Mouse (Mus musculus): ENCODE measurements around the gene Nav2. TPM values are rescaled to one million over a fixed set of nuclear protein-coding genes. Genes with fewer than 3 reads are reported as not detected.

The Nav2 gene
- polyA plus RNA-seq, 1 experiment from 2014 or later: 7.5 TPM

GRCm38 (mm10) chr7:49102223-49102622 is 193.7 kb downstream of the Nav2 start:
- 91% methylated on average over 3 of the region's 3 CpGs for WGBS
- Histone ChIP-seq H3K36me3 (ENCODE audit: control insufficient read depth, insufficient read depth, low read length) (no peaks in the 10 kb centered on the region), H3K27me3 (ENCODE audit: control insufficient read depth, insufficient read depth, low read length) (no peaks in the 10 kb centered on the region), H3K4me2 (ENCODE audit: low read depth, severe bottlenecking) (no peak overlapping the region), H3K9ac (ENCODE audit: low read length) (no peak overlapping the region), H3K9me3 (ENCODE audit: control insufficient read depth, low read length) (no peaks in the 10 kb centered on the region), H3K4me3 (ENCODE audit: low read depth, low read length) (no peak overlapping the region), H3K27ac (replicated peaks; ENCODE audit: low read depth, low read length) (no peak overlapping the region), H3K4me1 (ENCODE audit: control insufficient read depth, insufficient read depth, low read length) (no peaks in the 10 kb centered on the region)
- DNase-seq (ENCODE audit: low spot score) (no peak), ATAC-seq (ENCODE audit: insufficient number of reproducible peaks, low FRiP score, low TSS enrichment, low read depth) (no peak)

GRCm38 (mm10) chr7:49104376-49104775 is 195.9 kb downstream of the Nav2 start:
- Histone ChIP-seq H3K4me1 (ENCODE audit: control insufficient read depth, insufficient read depth, low read length) (no peaks in the 10 kb centered on the region), H3K36me3 (ENCODE audit: control insufficient read depth, insufficient read depth, low read length) (no peaks in the 10 kb centered on the region), H3K9me3 (ENCODE audit: control insufficient read depth, low read length) (no peaks in the 10 kb centered on the region), H3K4me3 (ENCODE audit: low read depth, low read length) (no peak overlapping the region), H3K27me3 (ENCODE audit: control insufficient read depth, insufficient read depth, low read length) (no peaks in the 10 kb centered on the region), H3K27ac (replicated peaks; ENCODE audit: low read depth, low read length) (no peak overlapping the region), H3K9ac (ENCODE audit: low read length) (no peak overlapping the region), H3K4me2 (ENCODE audit: low read depth, severe bottlenecking) (no peak overlapping the region)
- ATAC-seq (ENCODE audit: insufficient number of reproducible peaks, low FRiP score, low TSS enrichment, low read depth): no peak
- 86% methylated on average over 8 of the region's 8 CpGs for WGBS
- DNase-seq (ENCODE audit: low spot score): no peak

DNA sequence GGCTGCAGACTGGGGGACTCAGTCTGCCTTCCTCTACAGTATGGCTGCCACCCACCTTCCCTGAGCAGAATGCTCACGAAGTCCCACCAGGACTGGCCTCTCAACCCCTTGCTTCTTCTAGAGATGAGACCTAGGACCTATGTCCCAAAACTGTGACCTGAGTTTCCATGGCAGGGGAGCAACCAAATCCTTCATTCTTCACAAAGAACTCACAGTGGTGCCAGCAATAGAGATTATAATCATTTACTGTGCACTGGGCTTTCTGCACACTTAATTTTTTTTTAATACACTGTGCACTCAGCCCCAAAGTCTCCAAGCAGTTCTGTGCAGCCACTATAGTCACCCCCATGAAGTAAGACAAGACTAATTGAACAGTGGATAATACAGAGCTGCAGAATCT is 196.3 kb downstream of the Nav2 start:
- no peak overlapping the region for H3K4me3 ChIP-seq (ENCODE audit: low read depth, low read length)
- 93% methylated on average over 1 of the region's 1 CpGs for WGBS
- no peak overlapping the region for H3K4me2 ChIP-seq (ENCODE audit: low read depth, severe bottlenecking)
- no peaks in the 10 kb centered on the region for H3K4me1 ChIP-seq (ENCODE audit: control insufficient read depth, insufficient read depth, low read length)
- H3K27ac ChIP-seq (replicated peaks; ENCODE audit: low read depth, low read length): no peak overlapping the region
- H3K9me3 ChIP-seq (ENCODE audit: control insufficient read depth, low read length): no peaks in the 10 kb centered on the region
- no peak for ATAC-seq (ENCODE audit: insufficient number of reproducible peaks, low FRiP score, low TSS enrichment, low read depth)
- no peak for DNase-seq (ENCODE audit: low spot score)
- no peak overlapping the region for H3K9ac ChIP-seq (ENCODE audit: low read length)
- no peaks in the 10 kb centered on the region for H3K36me3 ChIP-seq (ENCODE audit: control insufficient read depth, insufficient read depth, low read length)
- H3K27me3 ChIP-seq (ENCODE audit: control insufficient read depth, insufficient read depth, low read length): no peaks in the 10 kb centered on the region

DNA sequence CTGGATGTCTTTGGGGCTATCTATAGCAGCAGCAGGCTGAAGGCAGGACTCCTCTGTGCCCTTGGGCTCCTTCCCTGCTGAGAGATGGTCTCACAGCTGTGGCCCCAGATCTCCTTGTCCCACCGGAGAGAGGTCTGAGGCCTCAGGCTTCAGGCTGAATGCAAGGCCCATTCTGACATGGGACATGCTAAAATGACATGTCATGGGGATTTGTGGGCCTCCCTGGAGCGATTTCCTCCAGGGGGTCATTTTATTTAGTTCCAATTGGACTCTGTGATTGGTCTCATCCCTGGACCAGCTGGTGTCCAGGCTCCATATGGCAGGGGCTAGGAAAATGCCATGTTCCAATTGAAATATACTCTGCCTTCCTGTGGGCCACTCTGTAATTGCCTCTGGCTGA is 197.0 kb downstream of the Nav2 start:
- no peak overlapping the region for H3K9ac ChIP-seq (ENCODE audit: low read length)
- no peaks in the 10 kb centered on the region for H3K9me3 ChIP-seq (ENCODE audit: control insufficient read depth, low read length)
- ATAC-seq (ENCODE audit: insufficient number of reproducible peaks, low FRiP score, low TSS enrichment, low read depth) (no peak), DNase-seq (ENCODE audit: low spot score) (no peak)
- no peak overlapping the region for H3K4me2 ChIP-seq (ENCODE audit: low read depth, severe bottlenecking)
- H3K4me1 ChIP-seq (ENCODE audit: control insufficient read depth, insufficient read depth, low read length): no peaks in the 10 kb centered on the region
- H3K27ac ChIP-seq (replicated peaks; ENCODE audit: low read depth, low read length): no peak overlapping the region
- no peak overlapping the region for H3K4me3 ChIP-seq (ENCODE audit: low read depth, low read length)
- WGBS: 81% methylated on average over 2 of the region's 2 CpGs
- H3K27me3 ChIP-seq (ENCODE audit: control insufficient read depth, insufficient read depth, low read length): no peaks in the 10 kb centered on the region
- no peaks in the 10 kb centered on the region for H3K36me3 ChIP-seq (ENCODE audit: control insufficient read depth, insufficient read depth, low read length)

DNA sequence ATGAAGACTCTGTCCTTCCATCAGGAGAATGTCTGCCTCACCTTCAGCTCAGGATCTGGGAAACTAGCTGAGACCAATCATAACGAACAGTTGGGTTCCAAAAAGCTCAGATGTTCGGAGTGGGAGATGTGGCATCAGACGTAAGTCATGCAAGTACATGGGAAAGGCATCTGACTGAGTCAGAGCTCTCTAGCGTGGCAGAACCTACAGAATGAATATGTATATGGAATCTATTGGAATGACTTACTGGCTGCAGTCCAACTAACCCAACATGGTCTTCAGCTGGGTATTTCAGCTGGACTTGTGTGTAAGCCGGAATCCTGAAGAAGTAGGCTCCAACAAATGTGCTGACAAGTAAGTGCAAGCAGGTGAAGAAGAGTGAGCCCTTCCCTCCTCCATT is 199.6 kb downstream of the Nav2 start:
- Histone ChIP-seq H3K36me3 (ENCODE audit: control insufficient read depth, insufficient read depth, low read length) (no peaks in the 10 kb centered on the region), H3K27ac (replicated peaks; ENCODE audit: low read depth, low read length) (no peak overlapping the region), H3K4me3 (ENCODE audit: low read depth, low read length) (no peak overlapping the region), H3K9ac (ENCODE audit: low read length) (no peak overlapping the region), H3K27me3 (ENCODE audit: control insufficient read depth, insufficient read depth, low read length) (no peaks in the 10 kb centered on the region), H3K4me1 (ENCODE audit: control insufficient read depth, insufficient read depth, low read length) (no peaks in the 10 kb centered on the region), H3K4me2 (ENCODE audit: low read depth, severe bottlenecking) (no peak overlapping the region), H3K9me3 (ENCODE audit: control insufficient read depth, low read length) (no peaks in the 10 kb centered on the region)
- 93% methylated on average over 5 of the region's 5 CpGs for WGBS
- DNase-seq (ENCODE audit: low spot score) (no peak), ATAC-seq (ENCODE audit: insufficient number of reproducible peaks, low FRiP score, low TSS enrichment, low read depth) (no peak)

DNA sequence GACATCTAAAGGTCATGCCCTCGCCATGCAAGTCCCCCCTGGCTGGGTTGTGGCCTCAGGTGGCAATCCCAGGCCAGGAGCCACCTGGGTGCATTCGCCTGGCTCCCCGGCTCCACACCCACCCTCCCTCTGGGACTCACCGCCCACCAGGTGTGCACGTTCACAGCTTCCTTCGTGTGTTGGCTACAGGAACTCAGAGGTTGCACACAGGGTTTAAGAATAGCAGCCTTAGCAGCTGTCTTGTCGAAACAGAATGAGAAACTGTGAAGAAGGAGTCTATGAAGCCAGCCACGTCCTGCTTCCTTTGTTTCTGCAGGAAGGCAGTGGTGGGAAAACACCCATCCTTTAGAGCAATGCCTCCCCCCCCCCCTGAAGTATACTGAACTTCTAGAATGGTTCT is 210.5 kb downstream of the Nav2 start:
- Histone ChIP-seq H3K9ac (ENCODE audit: low read length) (no peak overlapping the region), H3K4me3 (ENCODE audit: low read depth, low read length) (no peak overlapping the region), H3K4me1 (ENCODE audit: control insufficient read depth, insufficient read depth, low read length) (no peaks in the 10 kb centered on the region), H3K36me3 (ENCODE audit: control insufficient read depth, insufficient read depth, low read length) (no peaks in the 10 kb centered on the region), H3K9me3 (ENCODE audit: control insufficient read depth, low read length) (no peaks in the 10 kb centered on the region), H3K27ac (replicated peaks; ENCODE audit: low read depth, low read length) (no peak overlapping the region), H3K4me2 (ENCODE audit: low read depth, severe bottlenecking) (no peak overlapping the region), H3K27me3 (ENCODE audit: control insufficient read depth, insufficient read depth, low read length) (peaks cover 8% of the 10 kb centered on the region)
- 76% methylated on average over 8 of the region's 8 CpGs for WGBS
- no peak for ATAC-seq (ENCODE audit: insufficient number of reproducible peaks, low FRiP score, low TSS enrichment, low read depth)
- DNase-seq (ENCODE audit: low spot score): no peak

DNA sequence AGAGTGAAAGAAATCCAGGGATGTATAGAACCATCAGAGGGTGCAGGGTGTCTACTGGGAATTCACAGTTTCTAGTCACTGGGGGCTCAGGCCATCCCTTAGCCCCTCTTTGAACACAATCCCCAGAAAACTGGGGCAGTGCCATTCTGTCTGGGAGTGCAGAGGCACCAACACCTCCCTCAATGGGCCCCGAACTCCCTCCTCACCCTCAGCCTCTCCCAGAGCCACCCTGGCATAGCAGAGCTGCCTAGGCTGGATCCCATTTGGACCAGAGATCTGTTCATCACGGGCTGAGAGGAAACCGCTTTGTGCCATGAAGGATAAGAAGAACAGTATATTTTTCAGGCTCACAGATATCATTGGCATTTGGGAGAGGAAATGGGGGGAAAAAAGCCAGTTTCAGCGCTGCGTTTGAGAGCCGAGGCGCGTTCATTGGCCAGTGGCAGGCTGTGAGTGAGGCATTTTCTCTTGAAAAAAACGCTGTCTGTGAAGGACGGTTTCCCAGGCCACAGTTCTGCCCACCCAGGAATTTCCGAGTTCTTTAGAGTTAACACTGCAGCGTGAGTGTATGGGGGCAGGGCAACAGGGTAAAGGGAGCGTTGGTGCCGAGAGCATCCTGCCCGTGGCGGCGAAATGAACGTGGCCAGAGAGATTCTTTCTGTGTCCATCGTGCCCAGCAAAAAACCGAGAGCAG is 211.4 kb downstream of the Nav2 start:
- WGBS: 52% methylated on average over 20 of the region's 20 CpGs
- Histone ChIP-seq H3K4me2 (ENCODE audit: low read depth, severe bottlenecking) (no peak overlapping the region), H3K27ac (replicated peaks; ENCODE audit: low read depth, low read length) (no peak overlapping the region), H3K9ac (ENCODE audit: low read length) (no peak overlapping the region), H3K4me3 (ENCODE audit: low read depth, low read length) (no peak overlapping the region), H3K4me1 (ENCODE audit: control insufficient read depth, insufficient read depth, low read length) (no peaks in the 10 kb centered on the region), H3K27me3 (ENCODE audit: control insufficient read depth, insufficient read depth, low read length) (peaks cover 8% of the 10 kb centered on the region), H3K36me3 (ENCODE audit: control insufficient read depth, insufficient read depth, low read length) (no peaks in the 10 kb centered on the region), H3K9me3 (ENCODE audit: control insufficient read depth, low read length) (no peaks in the 10 kb centered on the region)
- no peak for ATAC-seq (ENCODE audit: insufficient number of reproducible peaks, low FRiP score, low TSS enrichment, low read depth)
- no peak for DNase-seq (ENCODE audit: low spot score)

- ATAC-seq (ENCODE audit: insufficient number of reproducible peaks, low FRiP score, low TSS enrichment, low read depth): no peak
- DNase-seq (ENCODE audit: low spot score): no peak
- Histone ChIP-seq H3K27ac (replicated peaks; ENCODE audit: low read depth, low read length) (no peak overlapping the region), H3K36me3 (ENCODE audit: control insufficient read depth, insufficient read depth, low read length) (no peaks in the 10 kb centered on the region), H3K27me3 (ENCODE audit: control insufficient read depth, insufficient read depth, low read length) (peaks cover 8% of the 10 kb centered on the region), H3K4me2 (ENCODE audit: low read depth, severe bottlenecking) (no peak overlapping the region), H3K9me3 (ENCODE audit: control insufficient read depth, low read length) (no peaks in the 10 kb centered on the region), H3K9ac (ENCODE audit: low read length) (no peak overlapping the region), H3K4me1 (ENCODE audit: control insufficient read depth, insufficient read depth, low read length) (no peaks in the 10 kb centered on the region), H3K4me3 (ENCODE audit: low read depth, low read length) (no peak overlapping the region)
- WGBS: 65% methylated on average over 6 of the region's 6 CpGs
Observed at GRCm38 (mm10) chr7:49120488-49120864, 212.0 kb downstream of the Nav2 start.
